Mouse (Mus musculus): Measurements from ENCODE around the gene Sh3bp5.

DNA sequence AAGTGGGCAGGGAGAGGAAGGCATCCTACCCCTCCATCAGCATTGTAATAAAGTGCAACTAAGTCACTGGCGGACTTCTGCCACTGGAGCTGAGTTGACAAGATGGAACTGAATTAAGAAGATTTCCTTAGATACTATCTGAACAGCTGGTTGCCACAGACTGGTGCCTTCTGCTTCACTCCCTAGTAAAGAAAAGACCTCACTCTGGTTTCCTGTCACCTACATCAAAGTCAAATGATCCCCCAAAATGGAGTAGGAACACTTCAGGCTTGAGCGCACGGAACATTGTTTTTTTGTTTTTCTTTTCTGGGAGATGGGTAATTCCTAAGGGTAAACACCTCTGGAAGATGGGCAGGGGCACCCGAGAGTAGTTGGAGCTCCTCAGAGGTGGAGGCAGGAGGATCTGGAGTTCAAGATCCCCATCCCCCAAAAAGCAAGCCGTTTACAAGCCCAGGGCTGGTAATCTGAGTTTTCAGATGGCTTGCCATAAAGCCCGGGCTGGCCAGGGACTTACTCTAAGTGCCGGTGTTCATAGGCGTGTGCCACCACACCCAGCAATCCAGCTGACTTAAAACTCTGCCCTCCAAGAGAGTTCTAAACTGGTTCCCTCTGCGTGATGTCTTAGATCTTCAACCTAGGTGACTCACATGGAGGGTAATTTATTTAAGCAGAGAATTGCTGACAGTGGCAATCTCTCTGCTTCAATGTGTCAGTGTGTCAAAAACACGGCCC, 21.5 kb downstream of the Sh3bp5 start:
- TF ChIP-seq POLR2A (IDR thresholded peaks at IDR 0.05; ENCODE audit: borderline replicate concordance, low read depth, low read length): no peak
- TF ChIP-seq CTCF (IDR thresholded peaks at IDR 0.05; ENCODE audit: low read depth, low read length): no peak

Measured in bone marrow macrophage, adult 2 months (primary cell).